Mouse (Mus musculus) thymus, postnatal 14 days (tissue): ENCODE data around the gene Tmbim6.

Experiments used
- DNase-seq: peaks from one replicate; pipeline ENCODE4 v3.0.0; 2021

Tmbim6 gene

GRCm38 (mm10) chr15:99392486-99393385 is at the start of gene Tmbim6:
TSS of gene Tmbim6 (plus strand) at chr15:99392882.
- peak; percentile 99 for DNase-seq

GRCm38 (mm10) chr15:99343414-99344147 is 49.1 kb upstream of the Tmbim6 start:
- no peak for DNase-seq

DNA sequence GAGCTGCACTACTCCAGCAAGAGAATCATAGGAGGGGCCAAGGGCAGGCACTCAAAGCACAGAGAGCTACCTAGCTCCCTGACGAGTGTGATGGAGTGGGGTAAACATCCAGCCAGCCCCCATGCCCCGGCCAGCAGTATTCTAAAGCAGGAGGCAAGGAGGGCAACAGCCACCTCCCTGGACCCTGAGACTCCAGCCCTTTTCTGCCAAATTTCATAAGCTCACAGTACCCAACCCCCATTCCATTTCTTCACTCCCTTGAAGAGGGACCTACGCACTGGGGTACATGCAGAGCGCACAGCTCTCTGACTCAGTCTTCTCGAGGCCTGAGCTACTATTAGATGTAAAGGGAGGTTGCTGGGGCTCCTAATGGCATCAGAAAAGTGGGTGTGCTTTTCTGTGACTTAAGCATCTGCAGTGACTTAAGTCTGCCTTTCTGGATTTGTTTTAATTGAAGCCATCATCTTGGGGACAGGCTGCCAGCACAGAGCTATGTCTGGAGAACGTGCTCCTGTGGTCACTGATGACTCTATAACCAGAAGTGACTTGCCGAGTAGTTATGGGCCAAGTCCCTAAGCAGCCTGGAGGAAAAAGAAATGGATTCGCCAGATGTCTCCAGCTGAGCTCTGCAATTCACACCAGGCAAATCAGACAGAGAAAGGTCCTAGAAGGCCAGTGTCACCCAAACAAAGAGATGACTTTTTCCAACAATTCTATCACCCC is 48.4 kb upstream of the Tmbim6 start:
- no peak for DNase-seq

- DNase-seq: no peak
Measured at GRCm38 (mm10) chr15:99344961-99345360, 47.7 kb upstream of the Tmbim6 start.

GRCm38 (mm10) chr15:99351610-99352009 is 41.1 kb upstream of the Tmbim6 start:
- no peak for DNase-seq

DNA sequence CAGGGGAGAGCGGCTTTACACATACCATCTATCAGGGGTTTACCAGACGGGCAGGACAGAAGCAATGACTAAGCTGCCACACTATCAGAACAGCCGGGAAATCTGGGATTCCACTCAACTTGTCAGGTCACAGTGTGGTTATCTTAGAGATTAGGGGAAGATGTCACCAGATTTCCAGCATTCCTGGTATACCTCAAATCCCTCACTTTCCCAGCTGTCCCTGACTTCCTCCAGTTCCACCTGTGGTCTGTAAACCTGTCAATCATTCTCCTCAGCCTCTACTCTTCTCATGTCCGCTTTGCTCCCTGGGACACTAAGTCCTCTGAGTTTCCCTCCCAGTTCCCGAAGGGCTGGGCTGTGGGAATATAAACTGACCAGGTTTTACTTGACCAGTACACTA is 40.4 kb upstream of the Tmbim6 start:
- DNase-seq: no peak

DNA sequence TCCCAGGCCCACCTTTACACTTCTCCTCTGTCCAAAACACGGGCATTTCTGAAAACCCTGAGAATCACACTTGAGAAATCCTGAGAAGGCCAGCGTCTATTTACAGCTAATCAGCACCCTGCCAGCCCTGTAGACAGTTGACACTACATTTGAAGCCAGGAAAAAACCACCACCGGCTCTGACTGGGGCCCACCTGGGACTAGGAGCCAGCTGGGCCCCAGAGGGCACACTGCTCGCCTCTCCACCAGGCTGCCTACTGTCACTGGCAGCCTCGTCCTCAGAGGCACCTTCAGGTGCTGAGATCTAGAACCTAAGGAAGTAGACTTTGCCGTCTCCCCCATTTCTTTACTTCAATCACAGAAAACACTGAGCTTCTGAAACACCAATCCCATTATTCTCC is 37.0 kb upstream of the Tmbim6 start:
- peak; percentile 79 for DNase-seq

- no peak for DNase-seq
Measured at GRCm38 (mm10) chr15:99356462-99356861, 36.2 kb upstream of the Tmbim6 start.

DNA sequence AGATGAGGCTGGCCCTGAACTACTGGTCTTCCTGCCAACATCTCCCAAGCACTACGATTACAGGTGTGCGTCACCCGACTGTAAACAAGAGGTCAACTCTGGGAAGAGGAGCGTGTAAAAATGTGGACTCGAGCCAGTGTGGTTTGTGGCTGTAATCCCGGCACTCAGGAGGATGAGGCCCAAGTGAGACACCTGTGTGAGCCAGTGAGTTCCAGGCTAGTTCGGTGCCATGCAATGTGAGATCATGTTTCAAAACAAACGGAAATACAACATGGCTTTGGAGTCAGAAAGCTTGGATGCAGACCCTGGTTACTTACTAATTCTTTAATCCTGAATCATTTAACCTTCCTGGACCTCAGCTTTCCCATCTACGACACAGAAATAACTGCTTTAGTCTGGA is 33.7 kb upstream of the Tmbim6 start:
- no peak for DNase-seq

GRCm38 (mm10) chr15:99364022-99364530 is 28.6 kb upstream of the Tmbim6 start:
- no peak for DNase-seq

GRCm38 (mm10) chr15:99364921-99365320 is 27.8 kb upstream of the Tmbim6 start:
- DNase-seq: peak; percentile 66

DNA sequence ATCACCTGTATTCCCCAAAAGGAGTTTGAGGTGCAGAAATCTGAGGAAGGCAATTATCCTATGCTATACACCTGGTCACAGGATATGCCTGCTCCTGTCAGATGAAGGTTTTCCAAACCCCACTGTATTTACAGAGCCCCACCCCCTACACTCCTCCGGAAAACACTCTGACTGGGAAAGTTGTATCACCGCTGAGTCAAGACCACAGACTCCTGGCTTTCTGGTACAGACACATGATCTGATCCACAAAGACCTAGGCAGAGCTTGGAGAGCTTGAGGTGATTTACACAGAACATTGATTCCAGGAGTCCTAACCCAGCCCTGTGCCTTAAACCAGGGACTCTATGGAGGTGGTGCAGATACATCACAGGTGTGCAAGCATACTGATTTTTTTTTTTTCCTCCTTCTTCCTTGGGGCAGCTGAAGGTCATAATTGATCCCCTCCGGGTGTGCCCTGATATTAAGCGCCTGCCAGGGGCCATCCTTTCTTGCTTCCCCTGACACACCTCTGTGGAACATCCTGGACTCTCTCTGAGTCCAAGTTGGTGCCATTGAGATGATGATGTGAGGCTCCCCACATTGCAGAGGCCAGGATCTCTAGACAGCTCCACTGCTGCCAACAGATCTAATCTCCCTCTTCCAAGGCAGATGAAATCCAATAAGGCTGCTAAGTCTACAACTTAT is 24.0 kb upstream of the Tmbim6 start:
- DNase-seq: no peak

GRCm38 (mm10) chr15:99369391-99370171 is 23.1 kb upstream of the Tmbim6 start:
- DNase-seq: no peak

DNA sequence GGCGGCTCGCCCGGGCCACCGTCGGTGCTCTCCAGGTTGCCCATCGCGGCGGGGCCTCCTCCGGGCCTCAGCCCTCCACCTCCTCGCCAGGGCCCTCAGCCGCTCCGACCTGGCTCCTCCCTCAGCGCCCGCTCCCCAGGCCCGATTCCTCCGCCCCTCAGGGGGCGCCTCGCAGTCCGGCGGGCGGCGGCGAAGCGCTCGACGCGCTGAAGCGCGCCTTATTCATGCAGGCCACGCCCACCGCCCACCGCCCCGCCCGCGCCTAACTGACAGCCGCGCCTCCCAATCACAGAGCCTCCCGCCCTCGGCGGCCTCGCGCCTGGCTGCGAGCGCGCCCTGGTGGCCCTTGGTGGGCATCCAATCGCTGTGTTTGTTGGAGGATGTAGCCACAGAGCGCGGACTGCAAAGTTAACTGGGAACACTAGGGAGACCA is 22.4 kb upstream of the Tmbim6 start, which contains the start of gene Fmnl3:
Gene Fmnl3 (minus strand): TSS at position 224 of the 433 bp plus-strand sequence.
- peak; percentile 99 for DNase-seq

GRCm38 (mm10) chr15:99371526-99372340 is 20.9 kb upstream of the Tmbim6 start:
- no peak for DNase-seq

- DNase-seq: no peak
Measured at GRCm38 (mm10) chr15:99372761-99373160, 19.9 kb upstream of the Tmbim6 start.

- no peak for DNase-seq
Measured at GRCm38 (mm10) chr15:99375036-99375435, 17.6 kb upstream of the Tmbim6 start.

DNA sequence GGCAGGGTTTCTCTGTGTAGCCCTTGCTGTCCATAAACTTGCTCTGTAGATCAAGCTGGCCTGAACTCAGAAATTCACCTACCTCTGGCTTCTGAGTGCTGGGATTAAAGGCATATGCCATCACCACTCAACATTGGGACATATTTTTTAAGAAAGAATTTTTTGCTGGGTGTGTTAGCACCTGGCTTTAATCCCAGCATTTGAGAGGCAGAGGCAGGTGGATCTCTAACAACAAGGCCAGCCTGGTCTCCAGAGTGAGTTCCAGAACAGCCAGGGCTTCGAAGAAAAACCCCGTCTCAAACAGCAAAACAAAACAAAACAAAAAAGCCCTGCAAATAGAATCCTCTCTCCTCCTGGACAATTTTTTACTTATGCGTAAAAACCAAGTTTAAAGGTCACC is 17.1 kb upstream of the Tmbim6 start:
- no peak for DNase-seq

GRCm38 (mm10) chr15:99376240-99376639 is 16.4 kb upstream of the Tmbim6 start:
- DNase-seq: no peak

DNA sequence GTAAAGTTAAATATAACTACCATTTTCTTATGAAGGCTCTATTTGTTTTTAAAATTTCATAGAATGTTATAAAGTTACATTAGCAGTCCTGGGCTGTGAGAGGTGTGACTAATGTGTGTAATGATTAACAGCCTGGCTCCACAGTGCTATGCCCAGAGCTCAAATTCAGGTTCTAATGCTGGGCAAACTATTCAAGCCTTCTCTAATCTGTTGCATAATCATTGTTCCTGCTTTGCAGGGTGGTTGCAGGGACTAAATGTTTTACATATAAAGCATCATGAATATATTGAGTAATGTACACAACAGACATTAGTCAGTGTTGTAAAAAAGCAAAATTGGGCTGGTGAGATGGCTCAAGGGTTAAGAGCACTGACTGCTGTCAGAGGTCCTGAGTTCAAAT is 9.8 kb upstream of the Tmbim6 start:
- no peak for DNase-seq

DNA sequence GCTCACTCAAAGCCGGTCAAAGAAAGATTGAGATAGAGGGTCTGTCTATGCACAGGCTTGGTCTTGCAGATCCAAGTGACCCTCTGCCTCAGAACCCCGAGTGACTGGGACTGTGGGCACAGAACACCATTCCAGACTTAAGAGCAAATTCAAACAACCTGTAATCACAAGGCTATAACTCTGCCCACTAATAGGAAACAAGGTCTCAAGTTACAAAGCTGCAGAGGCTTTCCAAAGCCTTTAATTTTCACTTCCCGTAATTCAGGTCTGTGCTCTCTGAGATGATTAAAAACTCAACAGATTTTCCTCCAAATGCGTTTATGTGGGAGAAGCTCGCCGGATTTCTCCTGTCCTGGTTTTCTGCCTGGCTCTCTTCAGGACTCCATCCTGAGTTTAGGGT is 8.6 kb upstream of the Tmbim6 start:
- no peak for DNase-seq
